ENCODE assay signal across 8 mouse cellular contexts in genomic region chr10:118103020-118103666, GRCm38 (mm10). TPM values are rescaled to one million over a fixed set of nuclear protein-coding genes. Genes with fewer than 3 reads are reported as not detected.
DNase-seq lines count a peak whose midpoint lies in the region; ATAC-seq and TF ChIP-seq lines count a peak whose summit lies in the region.

No protein-coding gene starts in this region.

- H3K9me3 ChIP-seq in heart, embryonic 12.5 days (replicated peaks), result 0 out of 2 replicates have a peak, but pooled peaks cover 4% of the 10 kb centered on the region
- H3K9me3 ChIP-seq in kidney, embryonic 16.5 days (ENCODE audit: low read length), result no peaks in the 10 kb centered on the region

- no peaks in the 10 kb centered on the region; the same call in 1 of the 2 replicates for H3K4me1 ChIP-seq in heart, embryonic 12.5 days (replicated peaks)
- H3K4me1 ChIP-seq in kidney, embryonic 16.5 days (ENCODE audit: insufficient read depth, low read length), result 0 out of 2 replicates have a peak, but pooled peaks cover 3% of the 10 kb centered on the region
- H3K4me1 ChIP-seq in liver, adult 2 months (ENCODE audit: control insufficient read depth, insufficient read depth, low read length), result peaks cover 2% of the 10 kb centered on the region; the same call in 1 of the 2 replicates

- peaks cover 17% of the 10 kb centered on the region; the same call in 1 of the 2 replicates for H3K27me3 ChIP-seq in heart, embryonic 12.5 days (replicated peaks)
- peaks cover 14% of the 10 kb centered on the region for H3K27me3 ChIP-seq in kidney, embryonic 16.5 days (ENCODE audit: insufficient read depth, low read length)
- no peaks in the 10 kb centered on the region for H3K27me3 ChIP-seq in liver, adult 2 months (ENCODE audit: control insufficient read depth, insufficient read depth, low read length)
- no peaks in the 10 kb centered on the region for H3K27me3 ChIP-seq in splenic B cell, adult 2 months (ENCODE audit: control insufficient read depth, insufficient read depth, low read length, poor library complexity, severe bottlenecking)

- ATAC-seq in heart, embryonic 12.5 days (ENCODE audit: insufficient number of reproducible peaks, low FRiP score), result peak; percentile 87
- ATAC-seq in kidney, embryonic 16.5 days (ENCODE audit: low FRiP score, low TSS enrichment), result peak; percentile 97
- ATAC-seq in monocyte, adult 5-6 weeks (replicated peaks; ENCODE audit: insufficient number of reproducible peaks, low FRiP score, low TSS enrichment, poor library complexity, severe bottlenecking), result peak; percentile 74

- no peak overlapping the region for H3K27ac ChIP-seq in heart, embryonic 12.5 days (ENCODE audit: poor library complexity, severe bottlenecking)
- peak overlapping the region; percentile 25; the same call in 1 of the 2 replicates for H3K27ac ChIP-seq in kidney, embryonic 16.5 days (ENCODE audit: low read length)
- H3K27ac ChIP-seq in liver, adult 2 months (replicated peaks; ENCODE audit: insufficient read depth, low read depth, low read length), result peak overlapping the region; percentile 20; the same call in 1 of the 2 replicates

- peak; percentile 90 to 91 for DNase-seq in B cell, adult 2 months
- peak; percentile 88 for DNase-seq in brain, embryonic 14.5 days (ENCODE audit: low read depth)
- DNase-seq in fat pad, adult 2 months (ENCODE audit: extremely low read depth, low read depth, low spot score), result peak; percentile 26
- peak; percentile 39 for DNase-seq in liver, adult 2 months (ENCODE audit: extremely low read depth, low read depth, low spot score)
- peak; percentile 96 for DNase-seq in splenic B cell, adult 2 months (ENCODE audit: low read depth, low spot score)

- H3K9ac ChIP-seq in heart, embryonic 12.5 days, result peak overlapping the region; percentile 42
- peak overlapping the region; percentile 57 for H3K9ac ChIP-seq in kidney, embryonic 16.5 days (replicated peaks; ENCODE audit: low read length)
- H3K9ac ChIP-seq in liver, adult 2 months (ENCODE audit: low read depth, low read length), result peak overlapping the region; percentile 36; the same call in 1 of the 2 replicates

- TF ChIP-seq CTCF in brain, embryonic 14.5 days (IDR thresholded peaks at IDR 0.05; ENCODE audit: borderline replicate concordance, extremely low read depth, insufficient read depth, insufficient read length), result no peak
- no peak for TF ChIP-seq CTCF in liver, adult 2 months (IDR thresholded peaks at IDR 0.05; ENCODE audit: low read depth, low read length)

- WGBS in heart, embryonic 12.5 days, result under 1% methylated on average over 20 of the region's 20 CpGs
- 1% methylated on average over 20 of the region's 20 CpGs for WGBS in kidney, embryonic 16.5 days
- WGBS in liver, adult 2 months, result 3% methylated on average over 20 of the region's 20 CpGs

- H3K4me2 ChIP-seq in heart, embryonic 12.5 days, result peak overlapping the region; percentile 73
- H3K4me2 ChIP-seq in kidney, embryonic 16.5 days (replicated peaks; ENCODE audit: low read depth, low read length), result peak overlapping the region; percentile 55

- no peaks in the 10 kb centered on the region for H3K79me2 ChIP-seq in liver, adult 2 months (ENCODE audit: control insufficient read depth, insufficient read depth, low read length)

- H3K36me3 ChIP-seq in heart, embryonic 12.5 days, result no peaks in the 10 kb centered on the region
- H3K36me3 ChIP-seq in kidney, embryonic 16.5 days (ENCODE audit: insufficient read depth, low read length), result no peaks in the 10 kb centered on the region
- no peaks in the 10 kb centered on the region for H3K36me3 ChIP-seq in liver, adult 2 months (ENCODE audit: control insufficient read depth, insufficient read depth, low read length)
- no peaks in the 10 kb centered on the region for H3K36me3 ChIP-seq in splenic B cell, adult 2 months (ENCODE audit: control insufficient read depth, insufficient read depth, low read length, poor library complexity, severe bottlenecking)

- H3K4me3 ChIP-seq in heart, embryonic 12.5 days, result peak overlapping the region; percentile 41
- H3K4me3 ChIP-seq in kidney, embryonic 16.5 days (ENCODE audit: low read length), result peak overlapping the region; percentile 49
- H3K4me3 ChIP-seq in liver, adult 2 months (ENCODE audit: insufficient read depth, low read depth, low read length), result peak overlapping the region; percentile 53; the same call in 1 of the 2 replicates

- TF ChIP-seq POLR2A in brain, embryonic 14.5 days (IDR thresholded peaks at IDR 0.05; ENCODE audit: borderline replicate concordance, extremely low read depth, insufficient read depth, insufficient read length, poor library complexity, severe bottlenecking), result peak; percentile 55; the same call in 1 of the 2 replicates
- TF ChIP-seq POLR2A in liver, adult 2 months (IDR thresholded peaks at IDR 0.05; ENCODE audit: extremely low read depth, insufficient read depth, low read length), result no peak

RNA-seq across cellular contexts. Expression of gene Mdm1, which starts 38.5 kb away (rescaled TPM):
- polyA plus RNA-seq in brain, embryonic 14.5 days (2012; rRNA removed), result 50.1 and 53.2 TPM in 2 replicates
- polyA plus RNA-seq in heart, embryonic 12.5 days (2016; fragmentation: Nextera tagmentation; extraction: Ambion mirVana), result 17.4 and 21.3 TPM in 2 replicates
- 26.7 and 27.1 TPM in 2 replicates for polyA plus RNA-seq in kidney, embryonic 16.5 days (2015; fragmentation: Nextera tagmentation; extraction: Ambion mirVana)
- total RNA-seq in liver, adult 2 months (2014; rRNA removed), result 0.94 and 1.1 TPM in 2 replicates
- polyA plus RNA-seq in liver, adult 2 months (2012; rRNA removed), result 0.35 and 0.49 TPM in 2 replicates
- total RNA-seq in monocyte, adult 5-6 weeks (2017), result 225 to 295 TPM (median 275 TPM) in 3 replicates

Comparison
In these comparisons a context has a peak if more than half of its experiments do, and no peak if none do; other contexts are left out.
1. DNase-seq: peak in every context shown above with its lines; median percentile 96 in splenic B cell, adult 2 months; 90 in B cell, adult 2 months; 88 in brain, embryonic 14.5 days; 39 in liver, adult 2 months; 26 in fat pad, adult 2 months.
2. RNA of gene Mdm1, which starts 38.5 kb away (polyA plus RNA-seq): 50.1 to 53.2 TPM in brain, embryonic 14.5 days, 26.7 to 27.1 TPM in kidney, embryonic 16.5 days and 17.4 to 21.3 TPM in heart, embryonic 12.5 days; 0.35 to 0.49 TPM in liver, adult 2 months; every median in the first group is over 10 times any median in the second.
3. Peak in every context shown above with its lines, with median percentiles within 50 percentile points of each other: ATAC-seq, H3K4me3 ChIP-seq and H3K9ac ChIP-seq.